Mouse (Mus musculus): ENCODE measurements at regions not wholly inside any gene's neighbourhood (a gene's known extent, or its start where the extent isn't known, plus 50 kb on each side); places are given as distances from the start of the nearest gene placed in this dataset.

- no peak for DNase-seq (ENCODE audit: low spot score in 2 of 2)
Measured at GRCm38 (mm10) chr13:118603474-118603873, 66.1 kb upstream of the Fgf10 start.

- no peak for DNase-seq (ENCODE audit: low spot score in 2 of 2)
Measured at GRCm38 (mm10) chr13:118596856-118597255, 72.7 kb upstream of the Fgf10 start.

GRCm38 (mm10) chr13:118596218-118596795, 73.3 kb upstream of the Fgf10 start:
- DNase-seq (ENCODE audit: low spot score in 2 of 2) = no peak

DNA sequence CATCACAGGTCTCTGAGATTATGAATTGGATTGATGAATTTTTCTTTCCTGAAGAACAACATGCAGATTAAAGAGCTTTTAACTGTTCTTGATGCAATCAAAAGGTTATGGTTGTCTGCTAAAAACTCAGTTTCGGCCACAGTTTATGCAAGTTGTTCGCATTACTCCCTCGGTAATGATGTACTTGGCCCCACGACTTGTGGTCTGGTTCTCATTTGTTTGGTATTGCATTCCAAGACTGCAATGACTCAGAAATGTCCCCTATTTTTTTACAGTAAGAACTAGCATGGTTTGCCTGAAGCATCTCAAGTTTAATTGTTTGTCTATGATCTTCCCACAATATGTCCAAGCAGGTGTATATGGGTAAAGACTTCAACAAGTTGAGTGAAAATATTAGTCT, 77.5 kb upstream of the Fgf10 start:
- peak in 1 of 2 experiments; percentile 3 for DNase-seq (ENCODE audit: low spot score in 2 of 2)

DNA sequence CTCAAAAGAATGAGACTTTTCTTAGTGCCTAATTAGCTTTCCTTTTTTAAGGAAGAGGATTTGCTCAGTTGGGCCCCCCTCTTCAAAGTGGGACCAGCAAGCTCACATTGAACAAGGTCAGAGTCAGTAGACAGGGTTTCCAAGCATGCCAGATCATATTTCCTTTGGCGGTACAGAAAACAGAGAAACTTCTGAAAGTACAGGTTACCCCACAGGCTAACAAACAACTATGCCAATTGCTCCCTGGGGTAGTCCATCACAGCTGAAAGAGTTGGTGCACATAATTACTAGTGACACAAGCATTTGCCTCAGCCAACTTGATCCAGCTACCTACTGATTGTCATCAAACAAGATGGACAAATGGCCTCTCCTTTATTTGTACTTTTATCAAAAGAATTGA, 97.0 kb upstream of the Fgf10 start:
- DNase-seq (ENCODE audit: low spot score in 2 of 2) = no peak

DNA sequence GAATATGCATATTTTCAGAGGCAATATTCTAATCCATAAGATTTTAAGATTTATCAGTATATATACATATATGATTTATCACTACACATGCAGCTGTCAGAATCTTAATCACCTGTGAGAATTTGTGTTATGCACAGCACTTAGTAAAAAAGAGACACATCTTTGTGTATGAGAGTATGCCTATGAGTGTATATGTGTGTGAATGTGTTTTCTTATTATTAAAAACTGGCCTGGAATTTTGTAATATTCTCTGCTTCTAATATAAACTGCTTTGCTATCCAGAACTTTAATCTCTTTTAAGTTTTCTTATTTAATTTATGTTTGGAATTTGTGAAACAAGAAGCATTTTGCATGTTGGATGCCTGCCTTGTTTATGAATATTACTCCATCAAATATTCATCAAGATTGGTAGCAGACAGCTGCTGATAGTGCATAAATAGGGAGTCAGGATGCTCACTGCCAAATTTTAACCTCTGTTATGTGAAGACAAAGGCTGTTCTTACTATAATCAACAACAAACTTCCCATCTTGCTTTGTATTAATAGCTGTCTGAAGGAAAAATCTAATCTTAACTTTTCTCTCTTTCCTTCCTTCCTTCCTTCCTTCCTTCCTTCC, 104.3 kb upstream of the Fgf10 start:
- DNase-seq (ENCODE audit: low spot score in 2 of 2) = no peak

DNA sequence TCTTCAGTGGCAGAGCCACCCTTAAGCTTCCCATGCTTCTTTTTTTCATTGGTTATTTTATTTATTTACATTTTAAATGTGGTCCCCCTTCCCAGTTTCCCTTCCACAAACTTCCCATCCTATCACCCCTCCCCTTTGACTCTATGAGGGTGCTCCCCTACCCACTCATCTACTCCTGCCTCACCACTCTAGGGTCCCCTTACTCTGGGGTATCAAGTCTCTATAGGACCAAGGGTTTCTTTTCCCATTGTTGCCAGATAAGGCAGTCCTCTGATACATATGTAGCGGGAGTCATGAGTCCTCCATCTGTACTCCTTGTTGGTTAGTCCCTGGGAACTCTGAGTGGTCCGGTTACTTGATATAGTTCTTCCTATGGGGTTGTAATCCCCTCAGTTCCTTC, 110.6 kb upstream of the Fgf10 start:
- no peak for DNase-seq (ENCODE audit: low spot score in 2 of 2)

GRCm38 (mm10) chr13:118552029-118552428, 117.6 kb upstream of the Fgf10 start:
- DNase-seq (ENCODE audit: low spot score in 2 of 2) = no peak

DNA sequence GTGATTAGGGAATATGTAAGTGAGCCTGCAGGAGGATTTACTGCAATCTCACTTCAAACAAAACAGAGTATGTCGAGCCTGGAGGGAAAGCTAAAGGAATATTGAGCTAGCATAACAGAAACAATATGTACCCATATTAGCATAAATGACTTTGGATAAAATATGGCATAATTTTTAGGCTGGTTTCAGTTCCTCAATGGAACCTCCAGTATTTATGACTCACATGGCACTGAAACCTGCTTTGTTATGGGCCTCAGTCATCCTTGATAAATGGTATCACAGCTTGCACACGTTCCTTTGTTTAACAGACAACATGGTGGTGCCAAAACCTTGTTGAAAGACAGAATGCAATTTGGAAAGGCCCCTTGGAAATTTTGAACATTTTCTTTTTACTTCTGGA, 130.8 kb upstream of the Fgf10 start:
- no peak for DNase-seq (ENCODE audit: low spot score in 2 of 2)

DNA sequence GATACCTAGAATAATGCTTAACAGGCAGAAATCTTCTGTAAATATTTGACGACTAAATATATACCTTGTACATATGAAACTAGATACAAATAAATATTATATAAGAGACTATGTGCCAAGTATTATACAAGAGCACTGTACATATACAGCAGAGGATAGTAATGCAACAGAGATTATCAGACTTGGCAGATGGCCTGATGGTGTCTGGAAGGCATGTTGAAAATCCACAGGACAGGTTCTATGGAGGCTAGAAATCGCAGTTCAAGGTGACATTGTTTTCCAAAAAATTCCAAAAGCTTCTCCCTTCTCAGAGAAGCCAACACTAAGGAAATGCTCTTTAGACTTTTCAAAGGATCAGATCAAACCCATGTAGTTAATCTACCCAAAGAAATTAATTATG, 126.9 kb upstream of the Mrps30 start:
- no peak for DNase-seq (ENCODE audit: low spot score in 2 of 2)

GRCm38 (mm10) chr13:118506136-118506535, 119.1 kb upstream of the Mrps30 start:
- peak in 1 of 2 experiments; percentile 40 for DNase-seq (ENCODE audit: low spot score in 2 of 2)

DNA sequence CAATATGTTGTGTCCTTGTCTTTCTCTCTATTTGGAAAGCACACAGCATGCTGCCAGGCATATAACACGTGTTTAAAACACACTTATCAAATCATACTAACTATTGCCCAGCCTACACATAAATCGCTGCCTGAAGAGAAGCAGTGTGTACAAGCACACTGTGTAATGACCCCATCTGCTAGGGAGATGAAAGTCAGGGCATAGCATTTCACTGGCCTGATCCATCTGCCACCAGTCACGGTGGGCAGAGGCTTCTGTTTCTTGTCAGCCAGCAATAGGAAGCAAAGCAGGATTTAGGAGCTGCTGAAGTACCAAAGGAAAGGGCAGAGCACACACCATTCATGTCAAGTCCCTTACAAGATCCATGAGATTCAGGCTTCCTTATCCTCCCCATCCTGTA, 103.6 kb upstream of the Mrps30 start:
- DNase-seq (ENCODE audit: low spot score in 2 of 2) = no peak

- DNase-seq (ENCODE audit: low spot score in 2 of 2) = no peak
Measured at GRCm38 (mm10) chr13:118483031-118483430, 96.0 kb upstream of the Mrps30 start.

DNA sequence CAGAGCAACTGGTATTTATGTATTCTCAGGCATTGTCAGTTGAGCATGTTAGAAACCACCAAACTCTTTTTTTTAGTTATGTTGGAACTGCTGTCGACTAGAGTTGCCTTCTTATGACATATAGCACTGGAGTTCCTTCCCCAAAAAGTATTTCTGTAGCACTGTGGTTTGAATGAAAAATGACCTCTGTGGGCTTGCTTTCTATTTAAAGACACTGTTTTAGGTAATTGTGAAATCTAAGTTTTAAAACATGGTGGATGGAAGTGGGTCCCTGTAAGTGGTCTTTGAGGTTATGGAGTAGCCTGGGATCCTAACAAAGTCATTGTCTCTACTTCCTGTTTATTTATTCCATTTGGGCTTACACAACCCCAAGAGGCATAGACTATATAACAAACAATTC, 93.2 kb upstream of the Mrps30 start:
- no peak for DNase-seq (ENCODE audit: low spot score in 2 of 2)

- DNase-seq (ENCODE audit: low spot score in 2 of 2) = no peak
Measured at GRCm38 (mm10) chr13:118478487-118478886, 91.4 kb upstream of the Mrps30 start.

DNA sequence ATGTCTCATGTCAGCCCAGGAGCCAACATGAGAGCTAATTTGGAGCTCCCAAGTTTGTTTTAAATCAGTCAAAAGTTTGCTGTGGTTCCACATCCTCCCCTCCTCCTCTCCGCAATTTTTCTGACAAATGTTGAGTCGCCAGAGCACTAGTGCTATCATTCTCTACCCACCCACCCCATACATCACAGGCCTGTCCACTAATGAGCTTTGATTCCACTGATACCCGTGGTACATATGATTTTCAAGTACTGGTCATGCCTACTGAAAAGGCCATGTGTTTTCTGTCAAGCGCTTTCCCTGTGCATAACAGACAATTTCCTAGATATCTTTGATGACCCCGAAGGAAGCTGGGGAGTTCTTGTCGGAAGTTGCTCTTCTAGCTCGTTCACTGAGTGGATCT, 85.5 kb upstream of the Mrps30 start:
- DNase-seq (ENCODE audit: low spot score in 2 of 2) = no peak

DNA sequence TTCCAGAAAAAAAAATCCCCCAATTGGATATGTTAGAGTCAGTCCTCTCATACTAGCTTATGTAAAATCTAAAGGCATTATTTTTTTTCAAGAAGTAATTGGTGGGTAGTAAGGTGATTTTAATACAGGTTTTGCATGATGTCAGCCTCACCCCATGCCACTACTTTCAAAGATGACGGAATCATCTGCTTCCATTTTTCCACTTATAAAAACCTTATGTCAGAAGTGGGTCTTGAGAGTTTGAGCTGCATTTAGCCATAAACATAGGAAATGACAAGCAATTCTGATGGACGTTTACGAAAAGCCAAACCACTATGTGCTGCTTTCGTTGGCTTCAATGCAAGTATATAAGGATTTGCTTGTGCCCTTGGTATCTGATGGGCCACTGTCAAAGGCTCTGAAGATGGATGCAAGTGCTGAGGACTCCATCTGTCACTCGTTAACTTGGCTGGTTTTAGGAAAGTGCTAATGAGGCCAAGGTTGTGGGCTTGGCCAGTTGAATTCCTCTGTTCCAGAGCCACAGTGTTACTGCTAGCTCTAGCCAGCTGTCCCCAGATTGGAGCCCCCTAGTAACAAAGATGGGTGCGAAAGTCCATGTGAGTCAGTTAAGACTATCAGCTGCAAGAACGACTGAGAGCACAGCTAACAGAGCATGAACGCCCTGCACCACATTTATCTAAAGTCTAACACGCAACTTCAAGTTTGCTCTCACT, 72.8 kb upstream of the Mrps30 start:
- no peak for DNase-seq (ENCODE audit: low spot score in 2 of 2)

- DNase-seq (ENCODE audit: low spot score in 2 of 2) = no peak
Measured at GRCm38 (mm10) chr13:118448977-118449705, 62.1 kb upstream of the Mrps30 start.

GRCm38 (mm10) chr13:118441322-118442064, 54.4 kb upstream of the Mrps30 start:
- DNase-seq (ENCODE audit: low spot score in 2 of 2) = no peak
